Mouse (Mus musculus): ENCODE data around the gene Agt. TPM values are rescaled to one million over a fixed set of nuclear protein-coding genes. Genes with fewer than 3 reads are reported as not detected.

Agt gene
- total and polyA plus RNA-seq, 3 experiments = not detected

DNA sequence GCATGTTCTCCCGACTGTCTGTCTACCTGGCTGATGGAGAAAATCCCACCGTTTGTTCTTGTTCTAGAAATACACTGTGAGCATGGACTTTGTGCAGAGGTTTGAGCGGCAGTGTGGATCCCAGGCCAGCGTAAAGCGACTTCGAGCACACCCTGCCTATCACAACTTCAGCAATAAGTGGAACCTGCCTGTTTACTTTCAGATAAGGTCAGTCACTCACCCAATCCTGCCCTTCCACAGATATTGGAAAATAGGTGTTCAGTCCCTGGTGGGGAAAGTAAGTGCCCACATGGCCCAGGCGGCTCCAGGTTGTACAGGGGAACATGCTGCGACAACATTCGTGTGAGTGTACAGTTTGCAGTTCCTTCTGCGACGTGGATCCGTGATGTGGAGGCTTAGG lies 28.6 kb downstream of the Agt start:
- Histone ChIP-seq H3K27ac (ENCODE audit: insufficient read depth, low read depth) (no peak overlapping the region), H3K79me2 (replicated peaks; ENCODE audit: control insufficient read depth, extremely low read depth, insufficient read depth, poor library complexity, severe bottlenecking) (no peaks in the 10 kb centered on the region), H3K4me3 (replicated peaks in 1 of 3; ENCODE audit: low read depth in 2 of 3, low read length in 2 of 3, poor library complexity in 1 of 3) (no peak overlapping the region), H3K9me3 (replicated peaks; ENCODE audit: low read length) (no peaks in the 10 kb centered on the region), H3K36me3 (replicated peaks in 1 of 2; ENCODE audit: control insufficient read depth in 1 of 2, insufficient read depth in 1 of 2, low read length in 1 of 2) (peaks cover 80 to 92% of the 10 kb centered on the region in 2 experiments), H3K4me1 (ENCODE audit: control insufficient read depth in 1 of 2, insufficient read depth in 2 of 2) (peaks cover 0 to 5% of the 10 kb centered on the region in 2 experiments; a peak in 2 of 4 replicates), H3K27me3 (replicated peaks) (no peaks in the 10 kb centered on the region), H3K9ac (ENCODE audit: insufficient read depth, low read depth) (no peak overlapping the region), H3K4me2 (ENCODE audit: insufficient read depth, low read depth, poor library complexity, severe bottlenecking) (no peak overlapping the region)
- DNase-seq (ENCODE audit: extremely low read depth) = no peak
- dilution Hi-C loops (cut with MboI; ENCODE audit: extremely low pct_ligation_motif_present, extremely low pct_unique_long_range_greater_than_20kb, low sequenced_read_pairs) (no loop called here), in situ Hi-C loops (cut with MboI; ENCODE audit: low pct_ligation_motif_present, low pct_unique_long_range_greater_than_20kb, low sequenced_read_pairs) (no loop called here)
- TF ChIP-seq PAX5 (IDR thresholded peaks at IDR 0.05; ENCODE audit: low read length) (no peak), JUND (conservative IDR thresholded peaks at IDR 0.05; ENCODE audit: low read depth, low read length) (no peak), SIN3A (IDR thresholded peaks at IDR 0.05; ENCODE audit: low read length) (no peak), CHD2 (IDR thresholded peaks at IDR 0.05; ENCODE audit: low read length) (no peak), ZNF384 (IDR thresholded peaks at IDR 0.05; ENCODE audit: low read depth, low read length) (no peak), TCF12 (IDR thresholded peaks at IDR 0.05; ENCODE audit: low read depth, low read length) (no peak), JUN (IDR thresholded peaks at IDR 0.05; ENCODE audit: insufficient read depth, low read depth, low read length) (no peak), MEF2A (IDR thresholded peaks at IDR 0.05; ENCODE audit: borderline replicate concordance, low read depth, low read length) (no peak), POLR2A (IDR thresholded peaks at IDR 0.05; ENCODE audit: low read depth, low read length) (no peak), TBP (conservative IDR thresholded peaks at IDR 0.05; ENCODE audit: low read depth, low read length) (no peak), USF2 (conservative IDR thresholded peaks at IDR 0.05; ENCODE audit: low read depth, low read length) (no peak), HCFC1 (IDR thresholded peaks at IDR 0.05; ENCODE audit: low read depth, low read length) (no peak), UBTF (IDR thresholded peaks at IDR 0.05; ENCODE audit: low read depth, low read length) (no peak)

DNA sequence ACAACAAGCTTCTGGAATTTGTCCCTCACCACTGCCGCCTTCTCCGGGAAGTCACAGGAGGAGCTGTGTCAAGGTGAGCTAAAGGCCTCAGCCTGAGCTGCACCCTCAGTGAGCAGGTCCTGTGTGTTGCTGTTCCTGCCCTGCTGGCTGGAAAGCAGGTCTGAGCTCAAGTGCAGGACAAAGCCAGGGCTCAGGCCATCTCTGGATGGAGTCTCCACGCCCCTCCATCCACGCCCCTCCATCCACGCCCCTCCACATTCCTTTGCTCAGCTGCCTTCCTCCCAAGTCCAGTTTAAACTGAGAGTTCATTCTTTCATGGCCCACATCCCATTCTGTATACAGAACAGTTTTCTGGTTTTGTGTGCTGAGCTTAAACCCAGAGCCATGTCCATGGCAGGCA lies 34.1 kb downstream of the Agt start:
- H3K79me2 ChIP-seq (replicated peaks; ENCODE audit: control insufficient read depth, extremely low read depth, insufficient read depth, poor library complexity, severe bottlenecking) = no peaks in the 10 kb centered on the region
- H3K4me1 ChIP-seq (ENCODE audit: control insufficient read depth in 1 of 2, insufficient read depth in 2 of 2) = no peaks in the 10 kb centered on the region
- TF ChIP-seq MAX (IDR thresholded peaks at IDR 0.05; ENCODE audit: low read length) = no peak
- no peak for TF ChIP-seq CTCF (conservative IDR thresholded peaks at IDR 0.05 in 1 of 2, IDR thresholded peaks at IDR 0.05 in 1 of 2; ENCODE audit: low read depth in 2 of 2, low read length in 2 of 2)
- TF ChIP-seq EP300 (IDR thresholded peaks at IDR 0.05; ENCODE audit: low read length) = no peak
- TF ChIP-seq JUND (conservative IDR thresholded peaks at IDR 0.05; ENCODE audit: low read depth, low read length) = no peak
- TF ChIP-seq ELF1 (IDR thresholded peaks at IDR 0.05; ENCODE audit: low read depth, low read length) = no peak
- no peak for TF ChIP-seq USF2 (conservative IDR thresholded peaks at IDR 0.05; ENCODE audit: low read depth, low read length)
- TF ChIP-seq MXI1 (IDR thresholded peaks at IDR 0.05; ENCODE audit: low read depth, low read length) = no peak
- no peak for TF ChIP-seq HCFC1 (IDR thresholded peaks at IDR 0.05; ENCODE audit: low read depth, low read length)
- no peak for TF ChIP-seq TBP (conservative IDR thresholded peaks at IDR 0.05; ENCODE audit: low read depth, low read length)
- TF ChIP-seq ZKSCAN1 (IDR thresholded peaks at IDR 0.05; ENCODE audit: borderline replicate concordance, low read depth, low read length) = no peak
- no peak for TF ChIP-seq KAT2A (IDR thresholded peaks at IDR 0.05; ENCODE audit: insufficient replicate concordance, low read length)
- H3K9me3 ChIP-seq (replicated peaks; ENCODE audit: low read length) = no peaks in the 10 kb centered on the region
- dilution Hi-C loops (cut with MboI; ENCODE audit: extremely low pct_ligation_motif_present, extremely low pct_unique_long_range_greater_than_20kb, low sequenced_read_pairs) (no loop called here), in situ Hi-C loops (cut with MboI; ENCODE audit: low pct_ligation_motif_present, low pct_unique_long_range_greater_than_20kb, low sequenced_read_pairs) (no loop called here)
- H3K27ac ChIP-seq (ENCODE audit: insufficient read depth, low read depth) = no peak overlapping the region
- H3K4me3 ChIP-seq (replicated peaks in 1 of 3; ENCODE audit: low read depth in 2 of 3, low read length in 2 of 3, poor library complexity in 1 of 3) = no peak overlapping the region
- no peak for DNase-seq (ENCODE audit: extremely low read depth)
- H3K36me3 ChIP-seq (replicated peaks in 1 of 2; ENCODE audit: control insufficient read depth in 1 of 2, insufficient read depth in 1 of 2, low read length in 1 of 2) = peaks cover 71 to 91% of the 10 kb centered on the region in 2 experiments
- H3K27me3 ChIP-seq (replicated peaks) = no peaks in the 10 kb centered on the region
- no peak overlapping the region for H3K4me2 ChIP-seq (ENCODE audit: insufficient read depth, low read depth, poor library complexity, severe bottlenecking)
- H3K9ac ChIP-seq (ENCODE audit: insufficient read depth, low read depth) = no peak overlapping the region

Measured in CH12.LX (cell line).